Mouse (Mus musculus) spleen, adult 2 months (tissue): ENCODE measurements around the gene Notch4.

Experiments
- CTCF ChIP-seq: fragments of 200-500 bp; IDR thresholded peaks from 2 replicates; pipeline ENCODE4 v1.5.1; 2011; ENCODE audit warnings: mild to moderate bottlenecking, inconsistent platforms; ENCODE audit not compliant: insufficient read depth, insufficient read length, insufficient replicate concordance; ENCODE audit errors: extremely low read depth
- POLR2A ChIP-seq: fragments of 200-500 bp; IDR thresholded peaks from 2 replicates; pipeline ENCODE4 v1.6.1; 2011; ENCODE audit warnings: low read depth, low read length, inconsistent platforms

DNA sequence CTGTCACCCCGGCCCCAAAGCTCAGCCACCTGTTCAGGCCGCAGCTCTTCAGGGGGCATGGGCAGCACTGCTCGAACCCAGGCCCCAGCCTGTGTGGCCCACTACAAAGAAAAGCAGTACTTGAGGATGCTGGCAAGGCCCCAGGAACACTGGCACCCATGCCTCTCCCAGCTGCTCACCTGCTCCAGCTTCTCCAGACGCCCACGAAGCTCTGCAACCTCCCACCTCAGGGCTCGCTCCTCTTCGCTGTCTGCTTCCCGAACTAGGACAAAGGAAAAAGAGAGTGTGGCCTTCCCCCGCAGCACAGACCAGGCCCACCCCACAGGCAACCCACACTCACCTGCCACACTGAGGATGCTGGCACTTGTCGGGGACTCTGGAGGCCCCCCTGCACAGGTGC is 49.8 kb downstream of the Notch4 start:
- TF ChIP-seq POLR2A = no peak
- TF ChIP-seq CTCF = no peak
